Mouse (Mus musculus) thymus, adult 2 months (tissue): ENCODE results near the gene Evl.

Experiments
- CTCF ChIP-seq: fragments of 200-500 bp; IDR thresholded peaks from 2 replicates; pipeline ENCODE4 v1.5.1; 2012; ENCODE audit warnings: mild to moderate bottlenecking, control low read depth, low read length, moderate library complexity, borderline replicate concordance; ENCODE audit not compliant: control insufficient read depth, poor library complexity, insufficient read depth; ENCODE audit errors: extremely low read depth
- POLR2A ChIP-seq: fragments of 200-500 bp; IDR thresholded peaks from 2 replicates; pipeline ENCODE4 v1.6.1; 2012; ENCODE audit warnings: mild to moderate bottlenecking, low read length, control low read depth, moderate library complexity; ENCODE audit not compliant: control insufficient read depth, poor library complexity, insufficient read depth; ENCODE audit errors: extremely low read depth

DNA sequence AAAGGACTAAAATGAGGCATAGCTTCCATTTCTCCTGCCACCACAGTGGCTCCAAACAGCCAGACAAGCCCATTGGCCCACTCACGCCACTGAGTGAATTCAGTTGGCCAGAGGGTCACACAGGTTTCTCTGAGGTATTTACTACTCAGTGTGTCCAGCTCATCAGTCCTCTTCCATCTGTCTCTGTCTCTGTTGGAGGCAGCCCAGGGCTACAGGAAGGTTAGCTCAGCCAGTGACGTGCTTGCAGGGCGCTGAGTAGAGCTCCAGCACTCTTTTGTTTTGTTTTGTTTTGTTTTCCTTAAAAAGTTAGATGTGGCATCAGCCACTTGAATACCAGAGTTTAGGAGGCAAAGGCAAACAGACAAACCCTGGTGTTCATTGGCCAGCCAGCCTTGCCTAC is 119.0 kb downstream of the Evl start:
- TF ChIP-seq CTCF = no peak
- no peak for TF ChIP-seq POLR2A
